Mouse (Mus musculus): ENCODE data around the gene Faiml. TPM values are rescaled to one million over a fixed set of nuclear protein-coding genes. Genes with fewer than 3 reads are reported as not detected.

Faiml gene
- 95.2 TPM for polyA plus RNA-seq (2014; fragmentation: Illumina TruSeq; extraction: RNeasy Lipid Tissue Mini Kit (QIAGEN cat#74804); ENCODE audit: low read depth, low replicate concordance)

GRCm38 (mm10) chr9:99237139-99237538, at the start of gene Faiml:
TSS of gene Faiml (minus strand) at chr9:99237239.

GRCm38 (mm10) chr9:99243190-99243894, 6.3 kb upstream of the Faiml start, which contains the start of gene Cep70:
TSS of gene Cep70 (plus strand) at chr9:99243367.

Other genes with a start within 250 kb of the Faiml start
- gene Gm1123, start 201.5 kb downstream of the Faiml start, polyA plus RNA-seq (2014; fragmentation: Illumina TruSeq; extraction: RNeasy Lipid Tissue Mini Kit (QIAGEN cat#74804); ENCODE audit: low read depth, low replicate concordance) = 0.27 TPM
- 8.4 TPM for gene Pik3cb, start 96.6 kb downstream of the Faiml start, polyA plus RNA-seq (2014; fragmentation: Illumina TruSeq; extraction: RNeasy Lipid Tissue Mini Kit (QIAGEN cat#74804); ENCODE audit: low read depth, low replicate concordance)
- gene Cep70, start 6.1 kb upstream of the Faiml start, polyA plus RNA-seq (2014; fragmentation: Illumina TruSeq; extraction: RNeasy Lipid Tissue Mini Kit (QIAGEN cat#74804); ENCODE audit: low read depth, low replicate concordance) = 124 TPM
- 9.5 TPM for gene Esyt3, start 121.3 kb upstream of the Faiml start, polyA plus RNA-seq (2014; fragmentation: Illumina TruSeq; extraction: RNeasy Lipid Tissue Mini Kit (QIAGEN cat#74804); ENCODE audit: low read depth, low replicate concordance)
- 8.1 TPM for gene Mras, start 200.1 kb upstream of the Faiml start, polyA plus RNA-seq (2014; fragmentation: Illumina TruSeq; extraction: RNeasy Lipid Tissue Mini Kit (QIAGEN cat#74804); ENCODE audit: low read depth, low replicate concordance)
- gene Nme9, start 214.2 kb upstream of the Faiml start, polyA plus RNA-seq (2014; fragmentation: Illumina TruSeq; extraction: RNeasy Lipid Tissue Mini Kit (QIAGEN cat#74804); ENCODE audit: low read depth, low replicate concordance) = not detected

Data from testis, adult 10 weeks (tissue).